Mouse (Mus musculus) gastrocnemius, postnatal 14 days (tissue): ENCODE measurements around the gene Gpr137c. TPM values are rescaled to one million over a fixed set of nuclear protein-coding genes. Genes with fewer than 3 reads are reported as not detected.

ENCODE experiments used
- DNase-seq: peaks from one replicate; pipeline ENCODE4 v3.0.0; 2021; ENCODE audit warnings: mixed read lengths
- intact Hi-C: fragments of 180-260 bp; cut with DNase I; formaldehyde crosslinking; loops from one replicate; pipeline ENCODE4 v1.15.1; 2025; ENCODE audit warnings: low total_unique reads
- total RNA-seq, 2 experiments: library from RNA; stranded (reverse); gene quantifications; 2 replicates each; pipeline ENCODE4 v1.2.3; 2021

Gene Gpr137c
- total RNA-seq, 2 experiments from 2014 or later, result 1.7 to 2.1 TPM

DNA sequence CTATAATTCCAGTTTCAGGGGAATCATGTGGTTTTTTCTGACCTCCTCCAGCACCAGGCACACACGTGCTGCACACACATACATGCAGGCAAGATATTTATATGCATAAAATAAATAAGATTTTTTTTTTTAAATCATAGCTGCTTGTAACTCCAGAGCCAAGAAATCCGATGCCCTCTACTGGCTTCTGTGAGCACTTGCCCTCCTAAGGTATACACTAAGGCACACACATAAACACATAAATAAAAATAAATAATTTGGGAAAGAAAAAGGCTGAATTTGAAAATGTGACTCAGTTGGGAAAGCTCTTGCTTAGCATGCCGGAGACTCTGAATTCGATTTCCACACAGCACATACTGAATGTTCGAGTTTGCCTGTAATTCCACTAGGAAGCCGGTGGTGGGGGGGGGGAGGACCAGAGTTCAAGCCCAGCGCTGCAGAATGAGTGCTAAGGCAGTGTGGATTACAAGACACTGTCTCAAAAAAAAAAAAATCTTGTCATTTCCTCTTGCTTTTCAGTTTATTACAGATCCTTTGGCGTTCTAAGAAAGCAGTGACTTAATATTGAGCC is 109.6 kb downstream of the Gpr137c start:
- intact Hi-C loops, result no loop called here
- no peak for DNase-seq

DNA sequence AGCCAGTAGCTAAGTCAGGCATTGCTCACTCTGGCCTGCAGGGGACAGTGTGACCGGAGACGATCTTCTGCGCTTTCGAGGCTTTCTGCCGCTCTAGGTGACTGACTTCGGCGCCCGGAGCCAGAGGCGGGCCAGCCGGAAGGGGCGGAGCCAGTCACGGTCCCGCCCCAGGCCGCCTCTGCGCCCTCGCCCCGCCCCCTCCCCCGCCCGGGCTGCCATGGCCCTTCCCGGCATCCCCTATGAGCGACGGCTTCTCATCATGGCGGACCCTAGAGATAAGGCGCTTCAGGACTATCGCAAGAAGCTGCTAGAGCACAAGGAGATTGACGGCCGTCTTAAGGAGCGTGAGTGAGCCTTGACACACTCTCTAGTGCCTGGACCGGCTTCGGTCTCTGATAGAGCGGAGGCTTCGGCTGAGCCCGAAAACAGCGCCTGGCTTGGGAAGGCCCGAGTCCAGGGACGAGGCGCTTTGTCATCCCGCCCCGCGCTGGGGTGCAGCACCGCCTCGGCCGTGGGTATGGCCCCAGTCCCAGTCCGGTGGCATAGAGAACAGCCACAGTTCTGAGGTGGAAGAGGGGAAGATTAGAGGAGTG is 110.2 kb downstream of the Gpr137c start, which contains the start of gene Psmc6:
Gene Psmc6 (plus strand): TSS at position 200 of the 593 bp plus-strand sequence.
- intact Hi-C loops, result no loop called here
- DNase-seq, result peak; percentile 92

Other genes with a start within 250 kb of the Gpr137c start
- gene Ptger2, start 231.5 kb upstream of the Gpr137c start, total RNA-seq, result under 1 TPM; 0.18 to 0.27 TPM
- gene Txndc16, start 611 bp downstream of the Gpr137c start, total RNA-seq, result 1 to 10 TPM; 7.6 to 8.2 TPM
- 1 to 10 TPM; 6.2 to 7.9 TPM for gene Ero1l, start 99.1 kb downstream of the Gpr137c start, total RNA-seq
- 100 to 1,000 TPM in 1 of 2 experiments, 10 to 100 TPM in 1; 98.2 to 104 TPM for gene Psmc6, start 110.1 kb downstream of the Gpr137c start, total RNA-seq
- gene Styx, start 131.4 kb downstream of the Gpr137c start, total RNA-seq, result 10 to 100 TPM; 43.7 to 44.8 TPM
- gene Gnpnat1, start 185.2 kb downstream of the Gpr137c start, total RNA-seq, result 10 to 100 TPM in 1 of 2 experiments, 1 to 10 TPM in 1; 9.5 to 12.3 TPM